Comparison of ENCODE assay signal across 24 mouse cellular contexts in genomic region chr3:138519218-138519617, GRCm38 (mm10). TPM values are rescaled to one million over a fixed set of nuclear protein-coding genes. Genes with fewer than 3 reads are reported as not detected.
DNase-seq lines count a peak whose midpoint lies in the region; ATAC-seq lines count a peak whose summit lies in the region.
"Had no signal": no experiment of that assay in that cellular context is flagged by ENCODE, and none has a peak within 500 bp of the region (broad histone marks: within the 10 kb centered on the region; RNA-seq: fewer than 3 reads in every experiment).

No protein-coding gene starts in this region.

- peaks cover 3% of the 10 kb centered on the region; the same call in 1 of the 2 replicates for H3K4me1 ChIP-seq in hindbrain, embryonic 11.5 days (replicated peaks; ENCODE audit: control insufficient read depth, insufficient read depth, low read length)
- H3K4me1 ChIP-seq: embryonic facial prominence, embryonic 12.5 days had no signal

- WGBS in macrophage (ENCODE audit: missing documents), result 39% methylated on average over 6 of the region's 6 CpGs
- 88% methylated on average over 6 of the region's 6 CpGs for WGBS in hindbrain, embryonic 11.5 days

- no peak overlapping the region for H3K9ac ChIP-seq in hindbrain, embryonic 11.5 days (ENCODE audit: low read depth, low read length)
- H3K9ac ChIP-seq: embryonic facial prominence, embryonic 12.5 days had no signal

- no peaks in the 10 kb centered on the region for H3K9me3 ChIP-seq in hindbrain, embryonic 11.5 days (ENCODE audit: control insufficient read depth, low read length)
- H3K9me3 ChIP-seq: embryonic facial prominence, embryonic 10.5 days; embryonic facial prominence, embryonic 12.5 days; G1E had no signal

- H3K4me3 ChIP-seq in macrophage (ENCODE audit: inconsistent target), result no peak overlapping the region
- no peak overlapping the region for H3K4me3 ChIP-seq in hindbrain, embryonic 11.5 days (ENCODE audit: low read depth, low read length)
- H3K4me3 ChIP-seq: embryonic facial prominence, embryonic 10.5 days; embryonic facial prominence, embryonic 12.5 days had no signal

- H3K36me3 ChIP-seq in macrophage (ENCODE audit: inconsistent target), result no peaks in the 10 kb centered on the region
- no peaks in the 10 kb centered on the region for H3K36me3 ChIP-seq in hindbrain, embryonic 11.5 days (ENCODE audit: control insufficient read depth, insufficient read depth, low read length)
- H3K36me3 ChIP-seq: embryonic facial prominence, embryonic 10.5 days; embryonic facial prominence, embryonic 12.5 days; G1E had no signal

- DNase-seq in heart, adult 11 months, result peak; percentile 28
- DNase-seq in heart, adult 18-20 months, result no peak
- DNase-seq in cerebellum, adult 9-11 months, result no peak
- no peak for DNase-seq in lung, postnatal 4 days
- DNase-seq in hindbrain, embryonic 11.5 days (ENCODE audit: low spot score), result no peak
- DNase-seq: adrenal gland, adult 2 months; adrenal gland, postnatal 10 days; adrenal gland, postnatal 25 days; B cell, adult 2 months; cerebellum, adult 11-12 months; cerebellum, adult 2 months; cerebellum, adult 9-10 months; cerebellum, postnatal 14 days; cerebellum, postnatal 36 days had no signal

- no peak overlapping the region for H3K4me2 ChIP-seq in hindbrain, embryonic 11.5 days (replicated peaks; ENCODE audit: low read depth, low read length)
- H3K4me2 ChIP-seq: embryonic facial prominence, embryonic 12.5 days had no signal

- H3K27ac ChIP-seq in macrophage, result peak overlapping the region; percentile 80
- no peak overlapping the region for H3K27ac ChIP-seq in hindbrain, embryonic 11.5 days (ENCODE audit: low read depth, low read length)
- H3K27ac ChIP-seq: embryonic facial prominence, embryonic 10.5 days; embryonic facial prominence, embryonic 12.5 days had no signal

- peak; percentile 50; the same call in 1 of the 2 replicates for ATAC-seq in common myeloid progenitor, adult 5-6 weeks (replicated peaks; ENCODE audit: low read depth, poor library complexity, severe bottlenecking)
- peak; percentile 59 for ATAC-seq in megakaryocyte progenitor cell, adult 5-6 weeks (replicated peaks; ENCODE audit: poor library complexity)
- no peak for ATAC-seq in hindbrain, embryonic 11.5 days (ENCODE audit: low FRiP score)
- ATAC-seq: CD4-positive, CD25-positive, alpha-beta regulatory T cell, adult 4 months; forebrain, embryonic 14.5 days; forebrain, embryonic 16.5 days had no signal

- no peaks in the 10 kb centered on the region for H3K27me3 ChIP-seq in hindbrain, embryonic 11.5 days (ENCODE audit: control insufficient read depth, insufficient read depth, low read length)
- H3K27me3 ChIP-seq: CH12.LX; embryonic facial prominence, embryonic 12.5 days had no signal

- no peaks in the 10 kb centered on the region for H3K79me2 ChIP-seq in macrophage (ENCODE audit: inconsistent target)

RNA-seq across cellular contexts. Expression of gene Eif4e, which starts 6.8 kb away (rescaled TPM):
- total RNA-seq in heart, adult 18-20 months (2021), result 100 to 1,000 TPM; 186 to 215 TPM
- total RNA-seq in common myeloid progenitor, adult 5-6 weeks (2017), result 197 and 200 TPM in 2 replicates
- 100 to 1,000 TPM in 2 of 26 experiments, 10 to 100 TPM in 24; 18.7 to 150 (median 37.0) TPM for total RNA-seq in macrophage (2018; cell fraction: chromatin; rRNA removed)
- total RNA-seq in macrophage (2018; cell fraction: cytosol; rRNA removed), result 100 to 1,000 TPM in 11 of 26 experiments, 10 to 100 TPM in 15; 60.9 to 124 (median 88.6) TPM
- total RNA-seq in macrophage (2018; cell fraction: nucleus; rRNA removed), result 100 to 1,000 TPM in 2 of 26 experiments, 10 to 100 TPM in 24; 20.7 to 114 (median 38.6) TPM
- 68.5 to 182 TPM (median 95.8 TPM) in 3 replicates for polyA plus RNA-seq in macrophage (2018)
- 424 and 430 TPM in 2 replicates for total RNA-seq in megakaryocyte progenitor cell, adult 5-6 weeks (2015)
- 161 and 224 TPM in 2 replicates for total RNA-seq in megakaryocyte progenitor cell, adult 5-6 weeks (2017)
- polyA plus RNA-seq in hindbrain, embryonic 11.5 days (2014; fragmentation: Nextera tagmentation; extraction: Ambion mirVana), result 401 and 469 TPM in 2 replicates

RNA-seq across cellular contexts. Expression of gene Metap1, which starts 29.9 kb away (rescaled TPM):
- 10 to 100 TPM; 37.1 to 37.9 TPM for total RNA-seq in heart, adult 18-20 months (2021)
- 48.5 and 61.1 TPM in 2 replicates for total RNA-seq in common myeloid progenitor, adult 5-6 weeks (2017)
- 100 to 1,000 TPM in 9 of 26 experiments, 10 to 100 TPM in 17; 45.8 to 159 (median 88.1) TPM for total RNA-seq in macrophage (2018; cell fraction: chromatin; rRNA removed)
- 10 to 100 TPM; 16.3 to 28.3 (median 23.1) TPM for total RNA-seq in macrophage (2018; cell fraction: cytosol; rRNA removed)
- total RNA-seq in macrophage (2018; cell fraction: nucleus; rRNA removed), result 100 to 1,000 TPM in 1 of 26 experiments, 10 to 100 TPM in 25; 29.1 to 111 (median 68.4) TPM
- polyA plus RNA-seq in macrophage (2018), result 20.2 to 38.0 TPM (median 29.5 TPM) in 3 replicates
- total RNA-seq in megakaryocyte progenitor cell, adult 5-6 weeks (2015), result 42.0 and 45.9 TPM in 2 replicates
- total RNA-seq in megakaryocyte progenitor cell, adult 5-6 weeks (2017), result 47.6 and 61.4 TPM in 2 replicates
- polyA plus RNA-seq in hindbrain, embryonic 11.5 days (2014; fragmentation: Nextera tagmentation; extraction: Ambion mirVana), result 60.3 and 64.6 TPM in 2 replicates
